Mouse (Mus musculus): ENCODE measurements around the gene Lpp. TPM values are rescaled to one million over a fixed set of nuclear protein-coding genes. Genes with fewer than 3 reads are reported as not detected.

Gene Lpp
- polyA plus RNA-seq (2012; rRNA removed; ENCODE audit: low replicate concordance): 13.1 and 60.9 TPM in 2 replicates

GRCm38 (mm10) chr16:24392651-24393555 is at the start of gene Lpp:
Lpp (plus strand) TSS chr16:24393507.

